8 mouse cellular contexts compared by ENCODE assay signal in genomic region chr15:102470183-102470604, GRCm38 (mm10). TPM values are rescaled to one million over a fixed set of nuclear protein-coding genes. Genes with fewer than 3 reads are reported as not detected.
DNase-seq lines count a peak whose midpoint lies in the region; ATAC-seq and TF ChIP-seq lines count a peak whose summit lies in the region.

Gene Pcbp2, plus strand, starts transcription at chr15:102470539.

- H3K4me2 ChIP-seq in forebrain, embryonic 16.5 days (ENCODE audit: low read length), result peak within 1 kb of the TSS; percentile 82
- peak within 1 kb of the TSS; percentile 70 for H3K4me2 ChIP-seq in lung, embryonic 14.5 days

- H3K27me3 ChIP-seq in G1E (ENCODE audit: insufficient read depth, low read length), result no peaks in the 10 kb centered on the region
- no peaks in the 10 kb centered on the region for H3K27me3 ChIP-seq in forebrain, embryonic 16.5 days (replicated peaks; ENCODE audit: control insufficient read depth, insufficient read depth, low read length)
- H3K27me3 ChIP-seq in lung, embryonic 14.5 days (ENCODE audit: insufficient read depth, low read length), result no peaks in the 10 kb centered on the region
- no peaks in the 10 kb centered on the region for H3K27me3 ChIP-seq in thymus, adult 2 months (ENCODE audit: control insufficient read depth, insufficient read depth, low read length)

- H3K9ac ChIP-seq in forebrain, embryonic 16.5 days (replicated peaks; ENCODE audit: low read depth, low read length), result peak within 1 kb of the TSS; percentile 85
- H3K9ac ChIP-seq in lung, embryonic 14.5 days, result peak within 1 kb of the TSS; percentile 97

- TF ChIP-seq CTCF in G1E (IDR thresholded peaks at IDR 0.05; ENCODE audit: low read depth, low read length), result peak; percentile 49
- TF ChIP-seq CTCF in layer of hippocampus, adult 2 months (conservative IDR thresholded peaks at IDR 0.05), result peak; percentile 98
- TF ChIP-seq CTCF in lung, embryonic 14.5 days (IDR thresholded peaks at IDR 0.05; ENCODE audit: low read depth), result peak; percentile 88
- TF ChIP-seq CTCF in olfactory bulb, adult 2 months (IDR thresholded peaks at IDR 0.05; ENCODE audit: insufficient read depth, low read depth, low read length), result peak; percentile 74
- TF ChIP-seq CTCF in thymus, adult 2 months (IDR thresholded peaks at IDR 0.05; ENCODE audit: borderline replicate concordance, control insufficient read depth, extremely low read depth, insufficient read depth, low read length, poor library complexity), result peak; percentile 91; the same call in 1 of the 2 replicates

- H3K9me3 ChIP-seq in G1E (replicated peaks), result peaks cover 6% of the 10 kb centered on the region; the same call in 1 of the 2 replicates
- no peaks in the 10 kb centered on the region; the same call in 1 of the 2 replicates for H3K9me3 ChIP-seq in forebrain, embryonic 16.5 days (ENCODE audit: control insufficient read depth, low read length)
- H3K9me3 ChIP-seq in lung, embryonic 14.5 days (ENCODE audit: low read depth, low read length), result no peaks in the 10 kb centered on the region

- H3K36me3 ChIP-seq in G1E (replicated peaks), result peaks cover 60% of the 10 kb centered on the region
- peaks cover 11% of the 10 kb centered on the region for H3K36me3 ChIP-seq in forebrain, embryonic 16.5 days (ENCODE audit: control insufficient read depth, insufficient read depth)
- H3K36me3 ChIP-seq in lung, embryonic 14.5 days (ENCODE audit: insufficient read depth), result peaks cover 21% of the 10 kb centered on the region
- peaks cover 19% of the 10 kb centered on the region for H3K36me3 ChIP-seq in thymus, adult 2 months (ENCODE audit: control insufficient read depth, insufficient read depth, low read length)

- H3K4me1 ChIP-seq in G1E (ENCODE audit: insufficient read depth, low read depth, low read length), result peaks cover 18% of the 10 kb centered on the region
- H3K4me1 ChIP-seq in forebrain, embryonic 16.5 days (replicated peaks; ENCODE audit: control insufficient read depth, insufficient read depth, low read length), result peaks cover 9% of the 10 kb centered on the region
- no peaks in the 10 kb centered on the region for H3K4me1 ChIP-seq in lung, embryonic 14.5 days (ENCODE audit: insufficient read depth)
- no peaks in the 10 kb centered on the region for H3K4me1 ChIP-seq in olfactory bulb, adult 2 months (ENCODE audit: control insufficient read depth, insufficient read depth, low read length)
- H3K4me1 ChIP-seq in thymus, adult 2 months (replicated peaks; ENCODE audit: control insufficient read depth, insufficient read depth, low read length), result no peaks in the 10 kb centered on the region

- peak within 1 kb of the TSS; percentile 93 for H3K27ac ChIP-seq in forebrain, embryonic 16.5 days (ENCODE audit: low read length)
- H3K27ac ChIP-seq in layer of hippocampus, adult 2 months, result peak within 1 kb of the TSS; percentile 98
- peak within 1 kb of the TSS; percentile 99 for H3K27ac ChIP-seq in lung, embryonic 14.5 days (ENCODE audit: low read depth)
- H3K27ac ChIP-seq in olfactory bulb, adult 2 months (ENCODE audit: insufficient read depth, low read depth, low read length), result peak within 1 kb of the TSS; percentile 94
- peak within 1 kb of the TSS; percentile 82 for H3K27ac ChIP-seq in thymus, adult 2 months (ENCODE audit: control insufficient read depth, insufficient read depth, low read length)

- TF ChIP-seq POLR2A in olfactory bulb, adult 2 months (IDR thresholded peaks at IDR 0.05; ENCODE audit: insufficient read depth, low read depth, low read length), result no peak
- 0 out of 2 replicates have a peak, but pooled peaks have one; percentile 47 for TF ChIP-seq POLR2A in thymus, adult 2 months (IDR thresholded peaks at IDR 0.05; ENCODE audit: control insufficient read depth, extremely low read depth, insufficient read depth, low read length, poor library complexity)

- intact Hi-C loops in heart, postnatal 36 days (cut with DNase I), result loop anchor here (1.0 to 5.0 kb wide), 2 partner anchors 48 to 202 kb away; partner anchors contain the start of genes Atp5g2 and Tarbp2

- H3K4me3 ChIP-seq in G1E (ENCODE audit: low read depth, low read length), result peak within 1 kb of the TSS; percentile 82
- H3K4me3 ChIP-seq in forebrain, embryonic 16.5 days (replicated peaks; ENCODE audit: low read length), result peak within 1 kb of the TSS; percentile 77
- peak within 1 kb of the TSS; percentile 90 for H3K4me3 ChIP-seq in layer of hippocampus, adult 2 months
- peak within 1 kb of the TSS; percentile 89 for H3K4me3 ChIP-seq in lung, embryonic 14.5 days (ENCODE audit: low read depth, low read length)
- peak within 1 kb of the TSS; percentile 96 for H3K4me3 ChIP-seq in olfactory bulb, adult 2 months (ENCODE audit: insufficient read depth, low read depth, low read length)
- peak within 1 kb of the TSS; percentile 78 for H3K4me3 ChIP-seq in thymus, adult 2 months (ENCODE audit: control insufficient read depth, insufficient read depth, low read length)

- peak; percentile 92 for DNase-seq in G1E (ENCODE audit: low spot score)
- peak; percentile 95 to 98 for DNase-seq in cerebellum, adult 18-20 months
- DNase-seq in heart, postnatal 36 days, result peak; percentile 91 to 94
- DNase-seq in layer of hippocampus, adult 2 months (ENCODE audit: low spot score in 2 of 2), result peak; percentile 97 to 98
- DNase-seq in lung, embryonic 14.5 days, result peak; percentile 99
- peak; percentile 94 for DNase-seq in thymus, adult 2 months

- peak; percentile 98 for ATAC-seq in G1E (ENCODE audit: extremely low read depth, insufficient number of reproducible peaks, low FRiP score, poor library complexity, severe bottlenecking)
- ATAC-seq in forebrain, embryonic 16.5 days, result peak; percentile 99
- ATAC-seq in lung, embryonic 14.5 days (ENCODE audit: insufficient read depth), result peak; percentile 99

- under 1% methylated on average over 36 of the region's 40 CpGs for WGBS in forebrain, embryonic 16.5 days
- under 1% methylated on average over 30 of the region's 40 CpGs for WGBS in lung, embryonic 14.5 days
- WGBS in olfactory bulb, adult 2 months, result 1% methylated on average over 36 of the region's 40 CpGs
- WGBS in thymus, adult 2 months, result 1% methylated on average over 31 of the region's 40 CpGs

RNA-seq across cellular contexts. Expression of gene Pcbp2, which starts in this region (rescaled TPM):
- total RNA-seq in G1E (2014; fragmentation: Nextera tagmentation), result 1,640 and 1,748 TPM in 2 replicates
- total RNA-seq in G1E (2017), result 202 and 214 TPM in 2 replicates
- polyA plus RNA-seq in G1E (2012), result 660 and 876 TPM in 2 replicates
- 144 and 149 TPM in 2 replicates for polyA plus RNA-seq in forebrain, embryonic 16.5 days (2015; fragmentation: Nextera tagmentation; extraction: Ambion mirVana)
- 100 to 1,000 TPM; 482 to 500 TPM for total RNA-seq in heart, postnatal 36 days (2021)
- 100 to 1,000 TPM; 496 to 505 TPM for total RNA-seq in layer of hippocampus, adult 2 months (2021)
- 280 and 281 TPM in 2 replicates for polyA plus RNA-seq in lung, embryonic 14.5 days (2014; fragmentation: Nextera tagmentation; extraction: Ambion mirVana)
- 834 and 975 TPM in 2 replicates for polyA plus RNA-seq in olfactory bulb, adult 2 months (2012; ENCODE audit: insufficient read depth, insufficient read length, low replicate concordance, missing spikeins)
- polyA plus RNA-seq in thymus, adult 2 months (2012; rRNA removed), result 846 and 935 TPM in 2 replicates

Comparison
In these comparisons a context has a peak if more than half of its experiments do, and no peak if none do; other contexts are left out.
1. Peak in every context shown above with its lines: DNase-seq, ATAC-seq, H3K4me3 ChIP-seq and H3K27ac ChIP-seq.